In genomic region chrX:134020664-134021063, GRCm38 (mm10) we compare ENCODE assay signal across 22 mouse cellular contexts. TPM values are rescaled to one million over a fixed set of nuclear protein-coding genes. Genes with fewer than 3 reads are reported as not detected.
DNase-seq lines count a peak whose midpoint lies in the region; ATAC-seq and TF ChIP-seq lines count a peak whose summit lies in the region.
"Had no signal": no experiment of that assay in that cellular context is flagged by ENCODE, and none has a peak within 500 bp of the region (broad histone marks: within the 10 kb centered on the region; RNA-seq: fewer than 3 reads in every experiment).

No protein-coding gene starts in this region.

- no peak overlapping the region for H3K4me3 ChIP-seq in heart, adult 2 months
- no peak overlapping the region for H3K4me3 ChIP-seq in kidney, postnatal 0 days (replicated peaks; ENCODE audit: low read depth, low read length)
- H3K4me3 ChIP-seq in lung, adult 2 months (replicated peaks; ENCODE audit: extremely low read depth, low read depth, low read length) = no peak overlapping the region
- H3K4me3 ChIP-seq: hindbrain, embryonic 10.5 days; hindbrain, embryonic 15.5 days; midbrain, embryonic 13.5 days; neural tube, embryonic 13.5 days had no signal

- H3K36me3 ChIP-seq in heart, adult 2 months (ENCODE audit: control insufficient read depth, insufficient read depth, low read length) = no peaks in the 10 kb centered on the region
- H3K36me3 ChIP-seq in kidney, postnatal 0 days (ENCODE audit: insufficient read depth, low read length) = no peaks in the 10 kb centered on the region
- H3K36me3 ChIP-seq: hindbrain, embryonic 10.5 days; hindbrain, embryonic 15.5 days; midbrain, embryonic 13.5 days; neural tube, embryonic 13.5 days had no signal

- no peak for ATAC-seq in kidney, postnatal 0 days (replicated peaks; ENCODE audit: low FRiP score, low read depth)
- ATAC-seq: CD4-positive, CD25-positive, alpha-beta regulatory T cell, adult 4 months; forebrain, embryonic 14.5 days; inflammation-experienced regulatory T-cells, adult 6 months; midbrain, embryonic 13.5 days had no signal

- TF ChIP-seq POLR2A in heart, adult 2 months (IDR thresholded peaks at IDR 0.05; ENCODE audit: insufficient read depth, low read depth, low read length) = 0 out of 2 replicates have a peak, but pooled peaks have one; percentile 21
- TF ChIP-seq POLR2A in lung, adult 2 months (IDR thresholded peaks at IDR 0.05; ENCODE audit: borderline replicate concordance, extremely low read depth, low read depth, low read length) = no peak

- H3K9me3 ChIP-seq in kidney, postnatal 0 days (replicated peaks; ENCODE audit: low read length) = no peaks in the 10 kb centered on the region
- H3K9me3 ChIP-seq: hindbrain, embryonic 10.5 days; hindbrain, embryonic 15.5 days; midbrain, embryonic 13.5 days; neural tube, embryonic 13.5 days had no signal

- no peaks in the 10 kb centered on the region for H3K79me2 ChIP-seq in heart, adult 2 months (replicated peaks; ENCODE audit: control insufficient read depth, insufficient read depth, low read length)

- intact Hi-C loops in heart, adult 2 months (cut with DNase I) = loop anchor here (5.0 kb wide), 2 partner anchors 37 to 328 kb away; partner anchors contain the start of gene Cstf2
- intact Hi-C loops in heart, postnatal 36 days (cut with DNase I) = loop anchor here (5.0 to 10.0 kb wide), 2 partner anchors 37 to 286 kb away; partner anchors contain the start of gene Cstf2

- H3K4me1 ChIP-seq in heart, adult 2 months (ENCODE audit: control insufficient read depth, insufficient read depth, low read length) = no peaks in the 10 kb centered on the region
- no peaks in the 10 kb centered on the region for H3K4me1 ChIP-seq in kidney, postnatal 0 days (replicated peaks; ENCODE audit: insufficient read depth, low read length)
- H3K4me1 ChIP-seq in lung, adult 2 months (ENCODE audit: control insufficient read depth, insufficient read depth, low read length) = no peaks in the 10 kb centered on the region
- H3K4me1 ChIP-seq: hindbrain, embryonic 10.5 days; hindbrain, embryonic 15.5 days; midbrain, embryonic 13.5 days; neural tube, embryonic 13.5 days had no signal

- no peak overlapping the region for H3K9ac ChIP-seq in heart, adult 2 months (ENCODE audit: low read depth, low read length)
- no peak overlapping the region for H3K9ac ChIP-seq in kidney, postnatal 0 days (ENCODE audit: low read depth, low read length)
- H3K9ac ChIP-seq: hindbrain, embryonic 15.5 days; liver, embryonic 14.5 days; midbrain, embryonic 13.5 days; neural tube, embryonic 13.5 days had no signal

- no peak for DNase-seq in heart, adult 2 months
- DNase-seq in heart, postnatal 36 days = no peak
- peak; percentile 10 for DNase-seq in kidney, postnatal 0 days (ENCODE audit: low spot score)
- DNase-seq in kidney, adult 9 months = no peak
- peak; percentile 2 for DNase-seq in lung, postnatal 10 days
- DNase-seq in lung, adult 2 months = no peak
- peak; percentile 6 for DNase-seq in mesoderm, embryonic 11.5 days (ENCODE audit: low read depth, low spot score)
- DNase-seq in ovary, postnatal 36 days (ENCODE audit: low spot score) = no peak
- DNase-seq: adrenal gland, postnatal 14 days; cerebellum, adult 11-12 months; cerebellum, adult 9-11 months; kidney, adult 11 months; liver; thymus, postnatal 4 days had no signal

- H3K27me3 ChIP-seq in heart, adult 2 months (ENCODE audit: control insufficient read depth, insufficient read depth, low read length) = no peaks in the 10 kb centered on the region
- no peaks in the 10 kb centered on the region for H3K27me3 ChIP-seq in kidney, postnatal 0 days (ENCODE audit: insufficient read depth, low read length)
- H3K27me3 ChIP-seq: hindbrain, embryonic 15.5 days; midbrain, embryonic 13.5 days; neural tube, embryonic 13.5 days had no signal

- no peak for TF ChIP-seq CTCF in heart, adult 2 months (IDR thresholded peaks at IDR 0.05)
- TF ChIP-seq CTCF in kidney, postnatal 0 days (IDR thresholded peaks at IDR 0.05; ENCODE audit: low read depth) = no peak
- TF ChIP-seq CTCF in lung, adult 2 months (IDR thresholded peaks at IDR 0.05; ENCODE audit: insufficient read depth, low read length) = no peak

- no peak overlapping the region for H3K4me2 ChIP-seq in kidney, postnatal 0 days (ENCODE audit: low read length)
- H3K4me2 ChIP-seq: hindbrain, embryonic 15.5 days; midbrain, embryonic 13.5 days; neural tube, embryonic 13.5 days had no signal

- peak overlapping the region; percentile 63 for H3K27ac ChIP-seq in heart, adult 2 months
- H3K27ac ChIP-seq in kidney, postnatal 0 days = no peak overlapping the region
- H3K27ac ChIP-seq: hindbrain, embryonic 10.5 days; hindbrain, embryonic 15.5 days; liver, embryonic 14.5 days; midbrain, embryonic 13.5 days; neural tube, embryonic 13.5 days had no signal

- TF ChIP-seq EP300 in heart, adult 2 months (IDR thresholded peaks at IDR 0.05; ENCODE audit: insufficient read depth, low read depth, low read length) = no peak

- 33% methylated on average over 5 of the region's 5 CpGs for WGBS in heart, adult 2 months
- WGBS in kidney, postnatal 0 days = 40% methylated on average over 5 of the region's 5 CpGs
- 42% methylated on average over 5 of the region's 5 CpGs for WGBS in lung, adult 2 months

RNA-seq across cellular contexts. Expression of gene Cstf2, which starts 38.3 kb away (rescaled TPM):
- total RNA-seq in heart, adult 2 months (2021) = 10 to 100 TPM; 11.2 to 11.7 TPM
- polyA plus RNA-seq in heart, adult 2 months (2012; rRNA removed) = 6.3 and 9.5 TPM in 2 replicates
- 10 to 100 TPM; 11.8 to 11.9 TPM for total RNA-seq in heart, postnatal 36 days (2021)
- 27.1 and 31.0 TPM in 2 replicates for polyA plus RNA-seq in kidney, postnatal 0 days (2015; fragmentation: Nextera tagmentation; extraction: Ambion mirVana)
- polyA plus RNA-seq in lung, adult 2 months (2012; rRNA removed) = 10.2 and 12.3 TPM in 2 replicates

RNA-seq across cellular contexts. Expression of gene Sytl4, which starts 39.1 kb away (rescaled TPM):
- 1 to 10 TPM; 1.3 to 3.1 TPM for total RNA-seq in heart, adult 2 months (2021)
- polyA plus RNA-seq in heart, adult 2 months (2012; rRNA removed) = 0.68 and 0.85 TPM in 2 replicates
- total RNA-seq in heart, postnatal 36 days (2021) = 1 to 10 TPM; 1.8 to 1.9 TPM
- polyA plus RNA-seq in kidney, postnatal 0 days (2015; fragmentation: Nextera tagmentation; extraction: Ambion mirVana) = 2.3 and 2.5 TPM in 2 replicates
- 0.81 and 1.8 TPM in 2 replicates for polyA plus RNA-seq in lung, adult 2 months (2012; rRNA removed)

Comparison
In these comparisons a context has a peak if more than half of its experiments do, and no peak if none do; other contexts are left out.
1. DNase-seq: peak in kidney, postnatal 0 days (single experiment), lung, postnatal 10 days (single experiment) and mesoderm, embryonic 11.5 days (single experiment); none in heart, adult 2 months (0 of 2), heart, postnatal 36 days (0 of 2), kidney, adult 9 months (single experiment), lung, adult 2 months (single experiment) and ovary, postnatal 36 days (single experiment).